Mouse (Mus musculus): ENCODE results near the gene Exosc1. TPM values are rescaled to one million over a fixed set of nuclear protein-coding genes. Genes with fewer than 3 reads are reported as not detected.

The Exosc1 gene
- polyA plus RNA-seq, 2 experiments from 2014 or later: 75.9 to 103 TPM

GRCm38 (mm10) chr19:41874356-41874755, 58.9 kb downstream of the Exosc1 start:
- peak; percentile 40 for ATAC-seq

Other genes with a start within 250 kb of the Exosc1 start
- gene Slit1, start 189.8 kb downstream of the Exosc1 start, polyA plus RNA-seq (2017; shearing (Covaris generic)): under 1 TPM in 1 of 2 experiments, not detected in 1; 0.08 TPM
- 1 to 10 TPM; 6.7 to 7.1 TPM for gene Arhgap19, start 131.4 kb downstream of the Exosc1 start, polyA plus RNA-seq (2017; shearing (Covaris generic))
- 10 to 100 TPM; 15.5 to 17.9 TPM for gene Frat1, start 103.5 kb downstream of the Exosc1 start, polyA plus RNA-seq (2017; shearing (Covaris generic))
- gene Frat2, start 85.3 kb downstream of the Exosc1 start, polyA plus RNA-seq (2017; shearing (Covaris generic)): 1 to 10 TPM in 1 of 2 experiments, under 1 TPM in 1; 0.65 to 1.5 TPM
- gene Rrp12, start 37.2 kb downstream of the Exosc1 start, polyA plus RNA-seq (2017; shearing (Covaris generic)): 1 to 10 TPM; 6.9 to 8.8 TPM
- 10 to 100 TPM; 60.3 to 83.9 TPM for gene Pgam1, start 21.5 kb downstream of the Exosc1 start, polyA plus RNA-seq (2017; shearing (Covaris generic))
- 10 to 100 TPM; 39.0 to 41.1 TPM for gene Zdhhc16, start 57 bp upstream of the Exosc1 start, polyA plus RNA-seq (2017; shearing (Covaris generic))
- gene Mms19, start 47.7 kb upstream of the Exosc1 start, polyA plus RNA-seq (2017; shearing (Covaris generic)): 10 to 100 TPM; 63.7 to 75.3 TPM
- gene Ubtd1, start 48.3 kb upstream of the Exosc1 start, polyA plus RNA-seq (2017; shearing (Covaris generic)): 1 to 10 TPM; 2.6 to 4.0 TPM
- not detected for gene Ankrd2, start 102.6 kb upstream of the Exosc1 start, polyA plus RNA-seq (2017; shearing (Covaris generic))
- not detected for gene Hoga1, start 112.2 kb upstream of the Exosc1 start, polyA plus RNA-seq (2017; shearing (Covaris generic))
- gene 4933411K16Rik, start 118.8 kb upstream of the Exosc1 start, polyA plus RNA-seq (2017; shearing (Covaris generic)): not detected
- not detected for gene Morn4, start 152.9 kb upstream of the Exosc1 start, polyA plus RNA-seq (2017; shearing (Covaris generic))
- gene Pi4k2a, start 157.0 kb upstream of the Exosc1 start, polyA plus RNA-seq (2017; shearing (Covaris generic)): 10 to 100 TPM in 1 of 2 experiments, 1 to 10 TPM in 1; 8.1 to 12.4 TPM
- gene Avpi1, start 195.6 kb upstream of the Exosc1 start, polyA plus RNA-seq (2017; shearing (Covaris generic)): 1 to 10 TPM; 9.2 to 9.7 TPM
- 1 to 10 TPM; 5.7 to 6.5 TPM for gene Marveld1, start 214.0 kb upstream of the Exosc1 start, polyA plus RNA-seq (2017; shearing (Covaris generic))
- 10 to 100 TPM; 13.9 to 15.2 TPM for gene Zfyve27, start 230.5 kb upstream of the Exosc1 start, polyA plus RNA-seq (2017; shearing (Covaris generic))

Data from activated CD4-positive, CD25-positive, alpha-beta regulatory T cell, adult 4 months (primary cell).